Mouse (Mus musculus) left cerebral cortex, postnatal 25 days (tissue): ENCODE results near the gene Wbp1. TPM values are rescaled to one million over a fixed set of nuclear protein-coding genes. Genes with fewer than 3 reads are reported as not detected.
"Not testable (repeated sequence)": the region's sequence is repeated elsewhere in the genome, so short reads cannot be mapped to it uniquely, and the experiment has no call there.

Source experiments
- DNase-seq, 2 experiments: peaks; one replicate each; pipeline ENCODE4 v3.0.0; 2022; ENCODE audit warnings: low spot score in 2 of 2, mixed read lengths in 1 of 2
- intact Hi-C: fragments of 180-260 bp; cut with DNase I; formaldehyde crosslinking; loops from one replicate; pipeline ENCODE4 v1.15.1; 2025
- total RNA-seq, 2 experiments: library from RNA; stranded (reverse); gene quantifications; 2 replicates each; pipeline ENCODE4 v1.2.3; 2021

The Wbp1 gene
- total RNA-seq = 10 to 100 TPM; 36.7 to 48.7 TPM

- intact Hi-C loops = no loop called here
- DNase-seq = peak; percentile 95 to 100
These were observed at the start of gene Wbp1 for GRCm38 (mm10) chr6:83120930-83121862. Gene Wbp1, minus strand, starts transcription at chr6:83121559.

- DNase-seq = peak in 1 of 2 experiments; percentile 44
- intact Hi-C loops = no loop called here
These were observed 49.7 kb upstream of the Wbp1 start for GRCm38 (mm10) chr6:83171063-83171462.

DNA sequence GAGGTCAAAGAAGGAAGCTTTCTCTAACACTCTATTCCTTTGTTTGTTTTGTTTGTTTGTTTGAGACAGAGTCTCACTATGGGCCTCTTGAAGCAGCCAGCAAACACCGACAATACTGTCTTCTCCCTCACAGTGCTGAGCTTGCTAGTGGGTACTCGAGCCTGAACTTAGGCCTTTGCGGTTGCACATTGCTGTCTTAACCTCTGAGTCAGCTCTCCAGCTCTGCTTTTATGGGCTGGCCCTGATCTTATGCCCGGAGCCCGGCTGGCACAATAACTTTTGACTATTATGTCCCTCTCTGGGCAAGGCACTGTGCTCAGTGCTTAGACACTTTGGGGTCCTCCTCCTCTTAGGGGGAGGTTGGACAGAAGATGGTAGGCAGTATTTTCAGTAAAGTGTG, 48.5 kb upstream of the Wbp1 start:
- intact Hi-C loops = no loop called here
- DNase-seq = no peak

GRCm38 (mm10) chr6:83166243-83166630, 44.9 kb upstream of the Wbp1 start:
- intact Hi-C loops = no loop called here
- DNase-seq = no peak

DNA sequence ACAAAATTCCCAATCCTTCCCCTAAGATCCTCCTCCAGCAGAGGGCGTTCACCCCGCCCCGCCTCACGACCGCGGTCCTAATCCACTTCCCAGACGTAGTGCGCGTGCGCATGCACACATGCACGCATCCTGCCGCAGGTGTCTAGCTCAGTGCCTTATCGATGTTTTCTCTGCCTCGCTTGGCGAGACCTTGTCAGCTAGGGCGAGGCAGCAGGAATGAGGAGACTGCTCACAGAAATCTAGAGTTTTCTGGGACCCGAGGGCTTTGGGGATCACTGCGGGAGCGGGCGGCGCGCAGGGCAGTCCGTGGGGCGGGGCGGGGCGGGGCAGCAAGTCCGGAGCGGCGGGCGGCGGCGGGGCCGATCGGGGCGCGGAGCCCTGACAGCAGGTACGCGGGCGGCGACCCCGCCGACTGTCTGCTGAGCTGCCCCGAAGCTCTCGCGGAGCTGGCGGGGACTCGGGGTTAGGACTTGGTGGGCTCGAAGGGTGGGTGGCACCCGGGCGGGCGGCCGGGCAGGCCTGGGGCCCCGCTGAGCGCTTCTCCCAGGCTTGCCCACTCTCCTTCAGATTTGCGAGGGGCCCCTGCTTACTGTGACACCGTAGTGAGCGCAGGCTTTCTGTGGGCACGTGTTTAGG, 44.4 kb upstream of the Wbp1 start, which contains the start of gene Dctn1:
Dctn1 (plus strand) TSS at position 314 of the 636 bp plus-strand sequence.
- intact Hi-C loops = no loop called here

DNA sequence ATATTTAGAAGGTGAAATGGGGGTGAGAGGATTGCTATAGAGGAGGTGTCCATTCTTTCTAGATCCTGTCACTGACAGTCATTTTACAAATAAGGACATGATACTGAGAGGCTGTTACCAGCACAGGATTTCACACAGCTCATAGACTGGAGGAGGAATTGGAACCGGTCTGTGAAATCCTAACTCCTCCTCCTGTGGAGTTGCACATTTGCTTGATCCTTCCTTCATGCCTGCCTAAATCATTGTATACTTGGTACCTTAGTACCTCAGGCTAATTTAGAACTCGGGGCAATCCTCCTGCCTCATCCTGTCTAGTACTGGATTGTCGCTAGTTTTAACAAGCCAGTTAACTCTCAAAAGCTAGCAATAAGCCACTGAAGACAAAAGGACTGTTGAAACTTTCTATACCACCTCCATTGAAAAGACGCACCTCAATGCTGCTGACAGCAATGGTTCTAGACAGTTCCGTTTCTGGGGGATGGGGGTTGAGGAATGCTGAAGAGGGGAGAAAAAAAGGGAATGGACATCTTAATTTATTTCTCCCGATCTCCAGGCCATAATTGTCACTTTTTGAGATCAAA, 43.8 kb upstream of the Wbp1 start:
- peak in 1 of 2 experiments; percentile 39 for DNase-seq
- intact Hi-C loops = no loop called here

More for the DNA sequence above, 44.4 kb upstream of the Wbp1 start, which contains the start of gene Dctn1:
- DNase-seq = peak; percentile 93 to 94

DNA sequence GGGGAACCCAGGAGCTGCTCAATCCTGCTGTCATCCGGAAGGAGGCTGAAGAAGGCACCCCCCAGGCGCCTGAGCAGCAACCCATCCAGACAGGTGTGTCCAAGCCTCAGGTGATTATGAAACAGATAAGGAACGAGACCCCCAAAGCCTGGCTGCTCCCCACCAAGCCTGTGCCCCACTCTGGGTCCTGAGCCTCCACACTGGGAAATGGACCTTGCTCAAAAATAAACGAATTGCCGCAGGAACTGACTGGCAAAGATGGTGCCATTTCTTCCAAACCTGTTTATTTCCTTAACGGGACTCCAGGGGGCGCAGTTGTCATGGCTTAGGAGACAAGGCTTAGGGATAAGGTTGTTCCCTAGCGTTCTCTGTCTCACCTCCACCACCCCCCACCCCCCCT, 41.3 kb upstream of the Wbp1 start:
- peak; percentile 53 to 67 for DNase-seq
- intact Hi-C loops = no loop called here

DNA sequence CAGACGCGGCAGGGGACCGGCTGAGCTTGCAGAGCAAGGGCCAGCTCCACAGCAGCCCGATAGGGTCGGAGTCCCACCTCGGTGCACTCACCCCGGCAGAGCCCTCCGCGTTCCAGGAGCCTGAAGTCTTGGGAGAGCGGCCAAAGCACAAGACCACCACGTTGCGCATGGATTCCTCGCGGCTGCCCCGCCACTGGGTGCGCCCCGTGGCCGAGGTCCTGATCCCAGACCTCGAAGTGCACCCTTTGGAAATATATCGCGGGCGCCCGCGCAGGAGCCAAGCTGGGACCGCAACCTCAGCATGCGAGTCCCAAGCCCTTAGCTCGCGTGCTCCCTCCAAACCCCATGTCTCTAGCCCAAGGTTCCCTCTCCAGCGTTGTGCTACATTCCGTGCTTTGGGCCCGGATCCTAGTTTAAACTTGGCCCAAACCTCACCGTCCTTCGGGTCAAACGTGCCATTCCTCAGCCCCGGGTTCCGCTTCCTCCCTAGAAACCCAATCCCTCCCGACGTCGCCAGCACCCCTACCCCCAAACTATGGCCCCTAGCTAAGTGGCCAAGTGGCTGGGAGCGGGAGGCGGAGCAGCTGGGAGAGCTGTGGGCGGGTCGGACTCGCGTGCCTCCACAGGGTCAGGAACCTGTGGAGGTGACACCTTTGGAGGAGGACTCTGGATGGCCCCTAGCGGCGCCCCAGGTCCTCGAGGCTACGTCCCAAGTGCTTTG, 40.7 kb upstream of the Wbp1 start:
- DNase-seq = no peak
- intact Hi-C loops = no loop called here

GRCm38 (mm10) chr6:83161442-83161841, 40.1 kb upstream of the Wbp1 start:
- intact Hi-C loops = no loop called here
- no peak for DNase-seq

DNA sequence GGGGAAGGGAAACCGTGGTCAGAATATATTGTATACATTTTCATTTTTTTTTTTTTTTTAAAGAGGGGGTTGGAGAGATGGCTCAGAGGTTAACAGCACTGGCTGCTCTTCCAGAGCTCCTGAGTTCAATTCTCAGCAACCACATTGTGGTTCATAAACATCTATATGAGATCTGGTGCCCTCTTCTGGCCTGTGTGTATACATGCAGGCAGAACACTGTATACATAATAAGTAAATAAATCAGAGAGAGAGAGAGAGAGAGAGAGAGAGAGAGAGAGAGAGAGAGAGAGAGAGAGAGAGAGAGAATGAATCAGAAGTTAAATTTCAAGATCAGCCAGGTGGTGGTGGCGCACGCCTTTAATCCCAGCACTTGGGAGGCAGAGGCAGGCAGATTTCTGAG, 38.1 kb upstream of the Wbp1 start:
- intact Hi-C loops = loop anchor here (2.0 kb wide), 2 partner anchors 45 to 163 kb away; partner anchors contain the start of gene Mogs
- DNase-seq = not testable (repeated sequence)

GRCm38 (mm10) chr6:83156259-83156684, 34.9 kb upstream of the Wbp1 start, which contains the start of the genes Wdr54 and 1700003E16Rik:
Gene Wdr54, minus strand, starts transcription at chr6:83156397.
Gene 1700003E16Rik, plus strand, starts transcription at chr6:83156404.
- peak; percentile 84 to 86 for DNase-seq
- intact Hi-C loops = no loop called here

- intact Hi-C loops = no loop called here
These were observed 34.3 kb upstream of the Wbp1 start for GRCm38 (mm10) chr6:83155552-83156238.

DNA sequence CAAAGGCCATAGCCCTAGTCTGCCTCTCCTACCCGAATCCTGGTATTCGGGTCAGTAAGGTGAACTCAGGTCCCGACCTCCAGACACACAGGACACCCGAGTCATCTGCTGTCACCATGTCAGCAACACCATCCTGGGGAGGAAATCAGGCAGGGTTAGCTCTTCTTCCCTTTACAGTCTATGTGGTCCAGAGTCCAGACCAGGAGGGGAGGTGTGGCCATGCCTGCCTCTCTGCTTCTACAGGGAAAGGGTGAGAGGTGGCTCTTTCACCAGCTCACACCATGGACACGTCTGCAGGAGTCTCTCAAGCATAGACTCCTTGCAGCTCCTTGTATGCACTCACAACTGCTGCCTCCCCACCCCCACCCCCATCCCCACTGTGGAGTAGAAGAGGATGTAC, 32.1 kb upstream of the Wbp1 start:
- DNase-seq = no peak
- intact Hi-C loops = no loop called here

More at GRCm38 (mm10) chr6:83155552-83156238, 34.3 kb upstream of the Wbp1 start:
- no peak for DNase-seq

DNA sequence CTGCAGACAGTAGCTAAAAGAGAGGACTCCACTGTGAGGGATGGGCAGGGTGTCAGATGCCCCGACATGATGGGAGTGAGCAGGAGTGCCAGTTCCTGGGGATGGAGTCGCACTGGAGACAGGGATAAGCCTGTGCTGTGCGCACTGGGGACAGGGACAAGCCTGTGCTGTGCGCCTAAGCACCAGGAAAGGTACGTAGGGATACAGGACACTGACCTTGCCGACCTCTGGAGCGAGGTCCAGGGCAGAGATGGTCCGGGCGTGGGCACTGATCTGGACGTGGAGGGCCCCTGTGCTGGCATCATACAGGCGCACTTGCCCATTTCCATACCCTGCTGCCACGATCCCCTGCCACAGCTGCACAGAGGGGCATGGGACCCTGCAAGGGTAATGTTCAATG, 31.7 kb upstream of the Wbp1 start:
- DNase-seq = no peak
- intact Hi-C loops = no loop called here

GRCm38 (mm10) chr6:83151721-83152120, 30.4 kb upstream of the Wbp1 start:
- no peak for DNase-seq
- intact Hi-C loops = no loop called here

GRCm38 (mm10) chr6:83147280-83147679, 25.9 kb upstream of the Wbp1 start:
- intact Hi-C loops = no loop called here
- DNase-seq = no peak

DNA sequence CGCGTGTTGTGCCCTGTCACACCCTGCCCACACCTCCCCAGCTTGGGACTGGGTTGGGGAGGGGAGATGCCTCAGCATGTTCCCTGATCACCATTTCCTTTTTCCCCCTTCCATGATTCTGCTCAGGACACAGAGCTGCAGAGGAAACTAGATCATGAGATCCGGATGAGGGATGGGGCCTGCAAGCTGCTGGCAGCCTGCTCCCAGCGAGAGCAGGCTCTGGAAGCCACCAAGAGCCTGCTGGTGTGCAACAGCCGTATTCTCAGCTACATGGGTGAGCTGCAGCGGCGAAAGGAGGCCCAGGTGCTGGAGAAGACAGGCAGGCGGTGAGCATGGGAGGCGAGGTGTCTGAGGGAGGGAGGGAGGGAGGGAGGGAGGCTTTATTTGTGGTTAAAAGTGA, 24.4 kb upstream of the Wbp1 start:
- intact Hi-C loops = no loop called here

GRCm38 (mm10) chr6:83145209-83145608, 23.9 kb upstream of the Wbp1 start:
- DNase-seq = peak in 1 of 2 experiments; percentile 69
- intact Hi-C loops = no loop called here

More for the DNA sequence above, 24.4 kb upstream of the Wbp1 start:
- DNase-seq = no peak

DNA sequence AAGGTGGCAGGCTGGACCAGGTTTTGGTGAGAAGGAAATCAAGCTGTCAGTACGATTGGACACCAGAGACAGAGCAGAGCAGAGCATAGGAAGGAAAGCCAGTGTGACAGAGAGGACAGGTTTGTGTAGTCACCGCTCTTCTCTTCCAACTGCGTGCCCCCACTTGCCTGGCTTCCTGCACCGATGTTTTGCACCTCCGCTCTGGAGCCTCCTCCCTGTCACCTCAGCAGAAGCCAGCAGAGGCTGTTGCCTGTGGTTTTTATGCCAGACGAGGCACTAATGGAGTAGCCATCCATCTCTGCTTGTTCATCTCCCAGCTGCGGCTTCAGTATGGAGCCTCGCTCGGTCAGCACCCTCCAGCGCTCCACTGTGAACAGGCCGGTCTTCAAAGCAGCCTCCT, 21.5 kb upstream of the Wbp1 start:
- peak in 1 of 2 experiments; percentile 75 for DNase-seq
- intact Hi-C loops = no loop called here
